Mouse (Mus musculus) stomach, embryonic 14.5 days (tissue): ENCODE results near the gene Kat8. TPM values are rescaled to one million over a fixed set of nuclear protein-coding genes. Genes with fewer than 3 reads are reported as not detected.

Experiments
- ATAC-seq: fragments of 200-750 bp; cut with Nextera tagmentation; 2 replicates; pipeline ENCODE4 v1.8.0; 2017; ENCODE audit warnings: low read depth, moderate TSS enrichment; ENCODE audit not compliant: insufficient number of reproducible peaks, insufficient read depth, low FRiP score
- H3K27ac ChIP-seq: fragments of 300-500 bp; sonication (generic); 2 replicates; pipeline ENCODE4 v1.5.1; 2014; ENCODE audit warnings: mild to moderate bottlenecking, low read length, moderate library complexity, mixed read lengths
- H3K27me3 ChIP-seq: fragments of 300-500 bp; sonication (generic); 2 replicates; pipeline ENCODE4 v1.6.1; 2014; ENCODE audit warnings: low read length, control low read depth, mixed read lengths; ENCODE audit not compliant: control insufficient read depth, insufficient read depth
- H3K36me3 ChIP-seq: fragments of 300-500 bp; sonication (generic); 2 replicates; pipeline ENCODE4 v1.6.1; 2014; ENCODE audit warnings: mild to moderate bottlenecking, control low read depth, low read length, moderate library complexity, mixed read lengths; ENCODE audit not compliant: control insufficient read depth, insufficient read depth
- H3K4me1 ChIP-seq: fragments of 300-500 bp; sonication (generic); 2 replicates; pipeline ENCODE4 v1.6.1; 2014; ENCODE audit warnings: low read length, control low read depth, mixed read lengths; ENCODE audit not compliant: control insufficient read depth, insufficient read depth
- H3K4me2 ChIP-seq: fragments of 300-500 bp; sonication (generic); replicated peaks from 2 replicates; pipeline ENCODE4 v1.6.1; 2014; ENCODE audit warnings: low read depth, low read length, control low read depth
- H3K4me3 ChIP-seq: fragments of 300-500 bp; sonication (generic); 2 replicates; pipeline ENCODE4 v1.5.1; 2014; ENCODE audit warnings: low read depth, low read length, control low read depth
- H3K9ac ChIP-seq: fragments of 300-500 bp; sonication (generic); replicated peaks from 2 replicates; pipeline ENCODE4 v1.6.1; 2014; ENCODE audit warnings: low read depth, mild to moderate bottlenecking, control low read depth, low read length, moderate library complexity, mixed read lengths
- H3K9me3 ChIP-seq: fragments of 300-500 bp; sonication (generic); 2 replicates; pipeline ENCODE4 v1.6.1; 2016; ENCODE audit warnings: low read depth, low read length, control low read depth; ENCODE audit not compliant: control insufficient read depth
- WGBS: fragments of 180-500 bp; shearing (Covaris S2); extraction: QIAGEN DNeasy Blood & Tissue Kit; methylation state at CpG from one replicate; pipeline ENCODE4 v1.1.7; 2014; 5-methylcytosine and 5-hydroxymethylcytosine counted together
- polyA plus RNA-seq: library from polyadenylated mRNA; unstranded; fragments of >200 nt; fragmentation: Nextera tagmentation; extraction: Ambion mirVana; gene quantifications from 2 replicates; pipeline ENCODE4 v1.2.1, GENCODE M21; 2014

Gene Kat8
- polyA plus RNA-seq, 1 experiment from 2014 or later: 43.0 TPM

GRCm38 (mm10) chr7:127919290-127919689, 7.0 kb downstream of the Kat8 start:
- ATAC-seq: no peak
- Histone ChIP-seq H3K4me1 (0 out of 2 replicates have a peak, but pooled peaks cover 3% of the 10 kb centered on the region), H3K27me3 (no peaks in the 10 kb centered on the region), H3K9me3 (no peaks in the 10 kb centered on the region), H3K4me3 (no peak overlapping the region), H3K9ac (no peak overlapping the region), H3K27ac (no peak overlapping the region), H3K36me3 (peaks cover 10% of the 10 kb centered on the region), H3K4me2 (no peak overlapping the region)
- 70% methylated on average over 7 of the region's 7 CpGs for WGBS

GRCm38 (mm10) chr7:127921516-127921915, 9.2 kb downstream of the Kat8 start:
- WGBS: 66% methylated on average over 8 of the region's 8 CpGs
- Histone ChIP-seq H3K4me1 (0 out of 2 replicates have a peak, but pooled peaks cover 3% of the 10 kb centered on the region), H3K4me2 (no peak overlapping the region), H3K27ac (no peak overlapping the region), H3K4me3 (no peak overlapping the region), H3K9me3 (no peaks in the 10 kb centered on the region), H3K27me3 (no peaks in the 10 kb centered on the region), H3K36me3 (peaks cover 17% of the 10 kb centered on the region), H3K9ac (no peak overlapping the region)
- ATAC-seq: no peak

GRCm38 (mm10) chr7:127922451-127923275, 10.3 kb downstream of the Kat8 start:
- WGBS: 65% methylated on average over 6 of the region's 6 CpGs
- H3K4me1 ChIP-seq: 0 out of 2 replicates have a peak, but pooled peaks cover 3% of the 10 kb centered on the region
- no peak overlapping the region for H3K4me3 ChIP-seq
- ATAC-seq: no peak
- H3K9ac ChIP-seq: no peak overlapping the region
- H3K27ac ChIP-seq: peak overlapping the region; percentile 59; the same call in 1 of the 2 replicates
- no peaks in the 10 kb centered on the region for H3K27me3 ChIP-seq
- peaks cover 14% of the 10 kb centered on the region for H3K36me3 ChIP-seq
- no peaks in the 10 kb centered on the region for H3K9me3 ChIP-seq
- H3K4me2 ChIP-seq: no peak overlapping the region

GRCm38 (mm10) chr7:127923714-127924113, 11.4 kb downstream of the Kat8 start:
- H3K27ac ChIP-seq: peak overlapping the region; percentile 91; the same call in 1 of the 2 replicates
- 0 out of 2 replicates have a peak, but pooled peaks cover 3% of the 10 kb centered on the region for H3K4me1 ChIP-seq
- peaks cover 14% of the 10 kb centered on the region for H3K36me3 ChIP-seq
- ATAC-seq: no peak
- no peak overlapping the region for H3K4me2 ChIP-seq
- H3K9me3 ChIP-seq: no peaks in the 10 kb centered on the region
- no peaks in the 10 kb centered on the region for H3K27me3 ChIP-seq
- H3K4me3 ChIP-seq: no peak overlapping the region
- H3K9ac ChIP-seq: 0 out of 2 replicates have a peak overlapping the region, but pooled peaks have one; percentile 0
- WGBS: 83% methylated on average over 5 of the region's 5 CpGs

GRCm38 (mm10) chr7:127925252-127925651, 12.9 kb downstream of the Kat8 start:
- 71% methylated on average over 5 of the region's 5 CpGs for WGBS
- Histone ChIP-seq H3K9ac (no peak overlapping the region), H3K4me1 (0 out of 2 replicates have a peak, but pooled peaks cover 3% of the 10 kb centered on the region), H3K27me3 (no peaks in the 10 kb centered on the region), H3K4me3 (no peak overlapping the region), H3K27ac (peak overlapping the region; percentile 91), H3K36me3 (peaks cover 13% of the 10 kb centered on the region), H3K4me2 (no peak overlapping the region), H3K9me3 (no peaks in the 10 kb centered on the region)
- peak; percentile 84 for ATAC-seq

- H3K9ac ChIP-seq: no peak overlapping the region
- no peak overlapping the region for H3K4me3 ChIP-seq
- H3K4me2 ChIP-seq: no peak overlapping the region
Observed at GRCm38 (mm10) chr7:127926066-127926465, 13.8 kb downstream of the Kat8 start.

GRCm38 (mm10) chr7:127926846-127927245, 14.5 kb downstream of the Kat8 start:
- Histone ChIP-seq H3K4me3 (no peak overlapping the region), H3K27me3 (no peaks in the 10 kb centered on the region), H3K9me3 (no peaks in the 10 kb centered on the region), H3K27ac (peak overlapping the region; percentile 91; the same call in 1 of the 2 replicates), H3K4me1 (peaks cover 11% of the 10 kb centered on the region), H3K4me2 (no peak overlapping the region), H3K36me3 (peaks cover 11% of the 10 kb centered on the region), H3K9ac (no peak overlapping the region)
- no peak for ATAC-seq
- 79% methylated on average over 11 of the region's 11 CpGs for WGBS

More at GRCm38 (mm10) chr7:127926066-127926465, 13.8 kb downstream of the Kat8 start:
- Histone ChIP-seq H3K27me3 (no peaks in the 10 kb centered on the region), H3K27ac (peak overlapping the region; percentile 91), H3K36me3 (peaks cover 11% of the 10 kb centered on the region), H3K4me1 (0 out of 2 replicates have a peak, but pooled peaks cover 3% of the 10 kb centered on the region), H3K9me3 (no peaks in the 10 kb centered on the region)
- no peak for ATAC-seq
- 76% methylated on average over 8 of the region's 8 CpGs for WGBS

- Histone ChIP-seq H3K9ac (no peak overlapping the region), H3K36me3 (peaks cover 11% of the 10 kb centered on the region), H3K9me3 (no peaks in the 10 kb centered on the region), H3K27ac (no peak overlapping the region), H3K4me1 (peaks cover 17% of the 10 kb centered on the region), H3K4me3 (peak overlapping the region; percentile 42; the same call in 1 of the 2 replicates), H3K4me2 (peak overlapping the region; percentile 33), H3K27me3 (no peaks in the 10 kb centered on the region)
- no peak for ATAC-seq
- 80% methylated on average over 11 of the region's 11 CpGs for WGBS
Observed at GRCm38 (mm10) chr7:127927726-127928125, 15.4 kb downstream of the Kat8 start.
